Mouse (Mus musculus) small intestine, adult 2 months (tissue): ENCODE measurements around the gene 4933427D14Rik. TPM values are rescaled to one million over a fixed set of nuclear protein-coding genes. Genes with fewer than 3 reads are reported as not detected.
A peak's percentile ranks its signal among the peaks of the same experiment; 100 is the strongest.

Experiments
- H3K27ac ChIP-seq: fragments of 200-500 bp; 2 replicates; pipeline ENCODE4 v1.5.1; 2012; ENCODE audit warnings: low read depth, low read length, control low read depth, inconsistent platforms; ENCODE audit not compliant: insufficient read depth
- H3K27me3 ChIP-seq: fragments of 200-500 bp; 2 replicates; pipeline ENCODE4 v1.6.1; 2012; ENCODE audit warnings: mild to moderate bottlenecking, moderate library complexity, low read length, inconsistent platforms; ENCODE audit not compliant: control insufficient read depth, insufficient read depth
- H3K36me3 ChIP-seq: fragments of 200-500 bp; 2 replicates; pipeline ENCODE4 v1.6.1; 2012; ENCODE audit warnings: mild to moderate bottlenecking, low read length, control low read depth, inconsistent platforms; ENCODE audit not compliant: control insufficient read depth, insufficient read depth
- H3K4me1 ChIP-seq: fragments of 200-500 bp; 2 replicates; pipeline ENCODE4 v1.6.1; 2012; ENCODE audit warnings: low read length, inconsistent platforms, mixed read lengths; ENCODE audit not compliant: control insufficient read depth, insufficient read depth, insufficient read length
- H3K4me3 ChIP-seq: fragments of 200-500 bp; 2 replicates; pipeline ENCODE4 v1.5.1; 2012; ENCODE audit warnings: low read depth, mild to moderate bottlenecking, control low read depth, inconsistent platforms, low read length, moderate library complexity
- CTCF ChIP-seq: fragments of 200-500 bp; IDR thresholded peaks from 2 replicates; pipeline ENCODE4 v1.5.1; 2012; ENCODE audit warnings: low read depth, mild to moderate bottlenecking, control low read depth, inconsistent platforms, low read length, moderate library complexity, mixed read lengths; ENCODE audit not compliant: insufficient replicate concordance, insufficient read length; ENCODE audit errors: extremely low read depth
- POLR2A ChIP-seq: fragments of 200-500 bp; IDR thresholded peaks from 2 replicates; pipeline ENCODE4 v1.6.1; 2012; ENCODE audit warnings: low read depth, mild to moderate bottlenecking, control low read depth, inconsistent platforms, low read length, moderate library complexity
- WGBS: fragments of 180-500 bp; shearing (Covaris S2); methylation state at CpG from one replicate; pipeline ENCODE4 v1.1.7; 2018; 5-methylcytosine and 5-hydroxymethylcytosine counted together
- polyA plus RNA-seq: library from polyadenylated mRNA; depleted of rRNA; stranded (reverse); fragments of >200 nt; gene quantifications from 2 replicates; pipeline ENCODE4 v1.2.3, GENCODE M21; 2012

Gene 4933427D14Rik
- polyA plus RNA-seq, 1 experiment = 2.5 TPM

DNA sequence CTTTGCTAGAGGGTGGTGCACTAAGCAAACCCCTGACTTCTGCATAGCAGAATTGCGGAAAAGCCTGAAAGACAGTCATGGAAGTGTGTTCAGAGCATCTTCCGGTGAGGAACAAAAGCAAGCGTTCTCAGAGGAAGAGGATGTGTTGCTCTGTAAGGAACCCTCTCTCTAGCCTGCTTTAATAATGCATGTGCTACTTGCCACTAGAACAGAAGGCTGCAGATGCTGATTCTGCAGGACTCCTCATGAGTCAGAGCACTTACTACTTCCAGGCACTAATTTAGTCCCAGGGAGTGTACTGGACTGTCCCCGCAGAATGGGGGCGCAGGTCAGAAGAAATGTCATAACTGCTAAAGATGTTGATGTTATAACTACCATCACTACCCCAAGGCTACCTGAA is 9.9 kb upstream of the 4933427D14Rik start:
- H3K4me1 ChIP-seq = peaks cover 6% of the 10 kb centered on the region; the same call in 1 of the 2 replicates

GRCm38 (mm10) chr11:72215410-72215797 is 8.1 kb upstream of the 4933427D14Rik start, which contains the start of gene Med31:
Gene Med31 (minus strand): TSS chr11:72215592.
- TF ChIP-seq POLR2A = no peak
- no peak for TF ChIP-seq CTCF
- H3K27me3 ChIP-seq = no peaks in the 10 kb centered on the region
- H3K36me3 ChIP-seq = peaks cover 10% of the 10 kb centered on the region
- under 1% methylated on average over 29 of the region's 29 CpGs for WGBS
- H3K4me3 ChIP-seq = peak within 1 kb of the TSS; percentile 83
- H3K4me1 ChIP-seq = peaks cover 6% of the 10 kb centered on the region; the same call in 1 of the 2 replicates
- peak within 1 kb of the TSS; percentile 65 for H3K27ac ChIP-seq

More for the DNA sequence above, 9.9 kb upstream of the 4933427D14Rik start:
- H3K36me3 ChIP-seq = no peaks in the 10 kb centered on the region
- WGBS = 75% methylated on average over 5 of the region's 5 CpGs
- H3K27me3 ChIP-seq = no peaks in the 10 kb centered on the region
- H3K4me3 ChIP-seq = no peak overlapping the region
- no peak for TF ChIP-seq CTCF
- no peak for TF ChIP-seq POLR2A
- no peak overlapping the region for H3K27ac ChIP-seq

GRCm38 (mm10) chr11:72214591-72215409 is 7.5 kb upstream of the 4933427D14Rik start:
- H3K4me3 ChIP-seq = peak overlapping the region; percentile 83
- H3K4me1 ChIP-seq = peaks cover 6% of the 10 kb centered on the region; the same call in 1 of the 2 replicates
- H3K36me3 ChIP-seq = peaks cover 11% of the 10 kb centered on the region
- H3K27ac ChIP-seq = peak overlapping the region; percentile 65
- H3K27me3 ChIP-seq = no peaks in the 10 kb centered on the region
- under 1% methylated on average over 51 of the region's 51 CpGs for WGBS
- TF ChIP-seq POLR2A (peak; percentile 74), CTCF (no peak)

DNA sequence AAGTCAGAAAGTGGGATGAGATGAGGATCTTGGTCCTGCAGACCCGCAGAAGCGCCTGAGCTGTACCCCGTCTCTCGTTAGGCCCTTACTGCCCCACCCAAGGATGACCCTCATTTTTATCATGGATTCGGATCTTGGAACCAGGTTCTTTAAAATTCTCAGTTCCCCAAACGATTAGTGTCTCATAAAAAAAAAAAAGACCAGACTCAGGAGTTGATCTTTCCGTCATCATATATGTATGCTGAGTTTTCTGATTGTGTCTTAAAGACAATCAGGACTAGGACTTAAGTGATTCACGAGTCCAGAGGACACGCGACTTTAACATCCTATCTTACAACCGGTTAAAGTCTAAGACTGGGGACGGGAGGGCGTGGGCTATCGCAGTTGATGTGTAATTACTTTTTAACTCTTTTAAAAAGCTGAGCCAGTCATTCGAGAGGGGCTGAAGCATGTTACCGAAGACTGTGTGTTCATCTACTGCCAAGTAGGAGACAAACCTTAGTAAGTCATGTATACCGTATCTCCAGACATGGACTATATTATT is 647 bp upstream of the 4933427D14Rik start:
- H3K27ac ChIP-seq = peak overlapping the region; percentile 92
- 5% methylated on average over 17 of the region's 17 CpGs for WGBS
- TF ChIP-seq POLR2A (no peak), CTCF (no peak)
- H3K4me1 ChIP-seq = peaks cover 7% of the 10 kb centered on the region; the same call in 1 of the 2 replicates
- peaks cover 16% of the 10 kb centered on the region for H3K36me3 ChIP-seq
- peak overlapping the region; percentile 91 for H3K4me3 ChIP-seq
- no peaks in the 10 kb centered on the region for H3K27me3 ChIP-seq

DNA sequence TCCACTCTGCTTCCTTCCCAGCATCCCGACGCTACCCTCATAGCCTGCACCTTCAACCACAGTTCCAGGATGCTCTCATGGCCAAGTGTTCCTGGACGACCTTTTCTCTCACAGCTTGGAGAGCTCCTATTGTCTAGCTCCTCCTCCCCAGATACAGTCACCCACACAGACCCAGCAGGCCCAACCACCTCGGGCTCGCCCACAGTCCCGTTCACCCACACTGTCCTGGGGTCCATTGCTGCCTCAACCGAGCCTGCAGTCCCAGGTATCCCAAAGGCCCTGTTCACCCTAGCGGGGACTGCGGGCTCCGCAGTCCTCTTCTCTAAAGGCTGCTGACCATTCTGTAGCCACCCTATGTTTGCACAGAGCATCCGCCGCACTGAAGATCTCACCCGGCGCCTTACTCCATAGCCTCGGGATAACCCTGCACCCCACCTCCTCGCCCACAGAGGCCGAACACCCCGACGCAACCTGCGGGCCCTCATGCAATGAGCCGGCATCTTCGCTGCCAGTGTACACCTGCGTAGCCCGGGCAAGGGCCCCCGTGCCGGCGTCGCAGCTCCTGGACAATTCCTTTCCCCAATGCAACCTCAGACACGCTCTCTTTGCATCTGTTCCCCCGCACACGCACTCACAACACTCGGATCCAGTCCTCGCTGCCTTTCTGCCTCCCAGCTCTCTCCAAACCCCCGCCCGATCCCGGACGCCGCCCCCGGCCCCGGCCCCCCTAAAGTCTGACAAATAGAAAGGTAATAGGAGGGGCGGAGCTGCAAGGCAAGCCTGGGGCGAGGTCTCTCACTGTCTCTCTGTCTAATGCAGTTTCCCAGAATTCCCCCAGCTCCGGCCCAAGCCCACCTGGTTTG is 687 bp downstream of the 4933427D14Rik start, which contains the start of gene Gm43951:
Gm43951 (minus strand) TSS at position 500 of the 863 bp plus-strand sequence.
- TF ChIP-seq POLR2A = no peak
- no peak for TF ChIP-seq CTCF
- peak within 1 kb of the TSS; percentile 91 for H3K4me3 ChIP-seq
- no peaks in the 10 kb centered on the region for H3K27me3 ChIP-seq
- 1% methylated on average over 43 of the region's 43 CpGs for WGBS
- H3K4me1 ChIP-seq = peaks cover 7% of the 10 kb centered on the region; the same call in 1 of the 2 replicates
- peak within 1 kb of the TSS; percentile 92 for H3K27ac ChIP-seq
- peaks cover 16% of the 10 kb centered on the region for H3K36me3 ChIP-seq

DNA sequence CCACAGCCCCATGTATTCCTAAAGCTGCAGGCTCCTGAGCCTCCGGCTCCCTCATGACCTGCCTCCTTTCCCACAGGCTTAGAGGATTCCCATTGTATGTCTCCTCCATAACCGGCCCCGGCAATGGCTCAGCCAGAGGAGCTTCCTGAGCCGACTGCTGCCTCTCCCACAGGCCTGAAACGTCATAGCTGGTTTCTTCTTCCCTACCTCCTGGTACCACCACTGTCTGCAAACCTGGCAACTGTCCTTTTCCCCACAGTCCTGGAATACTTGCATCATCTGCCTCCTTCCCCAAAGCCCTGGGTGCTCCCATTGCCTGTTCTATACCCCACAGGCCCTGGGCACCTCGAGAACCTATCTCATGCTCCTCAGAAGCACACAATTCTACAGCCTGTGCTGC is 2.0 kb downstream of the 4933427D14Rik start:
- TF ChIP-seq CTCF = no peak
- TF ChIP-seq POLR2A = no peak
- Histone ChIP-seq H3K27me3 (no peaks in the 10 kb centered on the region), H3K4me1 (peaks cover 7% of the 10 kb centered on the region; the same call in 1 of the 2 replicates), H3K36me3 (peaks cover 9% of the 10 kb centered on the region), H3K27ac (no peak overlapping the region), H3K4me3 (no peak overlapping the region)
- WGBS = 82% methylated on average over 6 of the region's 6 CpGs
